Mouse (Mus musculus): Measurements from ENCODE around the gene Epha8.

DNA sequence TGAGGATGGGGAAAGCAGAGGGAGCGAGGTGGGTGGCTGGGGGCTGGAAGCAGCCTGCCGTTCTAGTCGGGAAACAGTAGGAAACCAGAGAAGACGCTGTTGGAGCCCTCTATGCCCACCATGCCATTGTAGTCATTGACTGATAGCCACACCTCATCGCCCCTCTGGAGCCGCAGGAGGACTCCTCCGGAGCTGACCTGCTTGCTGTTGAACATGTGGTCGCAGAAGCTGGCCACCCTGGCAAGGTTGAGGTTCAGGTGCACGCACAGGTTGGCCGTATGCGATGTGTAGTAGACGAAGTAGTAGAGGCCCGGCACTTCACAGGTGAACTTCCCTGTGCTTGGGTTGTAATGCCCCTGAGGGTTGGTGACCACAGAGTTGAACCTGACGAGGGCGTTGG, 66.6 kb downstream of the Epha8 start:
- TF ChIP-seq CEBPB (IDR thresholded peaks at IDR 0.05; ENCODE audit: insufficient read depth, poor library complexity, severe bottlenecking), result no peak
- TF ChIP-seq MYOG (IDR thresholded peaks at IDR 0.05; ENCODE audit: control insufficient read depth in 1 of 3, insufficient read depth in 1 of 3, insufficient read length in 2 of 3, low read depth in 2 of 3), result no peak
- TF ChIP-seq POLR2AphosphoS2 (IDR thresholded peaks at IDR 0.05; ENCODE audit: insufficient read length, low read depth), result no peak
- TF ChIP-seq MAX (IDR thresholded peaks at IDR 0.05; ENCODE audit: low read depth), result no peak
- no peak for TF ChIP-seq POLR2A (IDR thresholded peaks at IDR 0.05; ENCODE audit: insufficient read length, low read depth)
- no peak for TF ChIP-seq E2F4 (IDR thresholded peaks at IDR 0.05; ENCODE audit: insufficient read depth)
- TF ChIP-seq SRF (IDR thresholded peaks at IDR 0.05; ENCODE audit: control insufficient read depth, insufficient read length, low read depth), result no peak
